Mouse (Mus musculus) adrenal gland, postnatal 4 days (tissue): Measurements from ENCODE around the gene Oas2. TPM values are rescaled to one million over a fixed set of nuclear protein-coding genes. Genes with fewer than 3 reads are reported as not detected.

Experiments used
- DNase-seq, 2 experiments: peaks; one replicate each; pipeline ENCODE4 v3.0.0; 2021 to 2022; ENCODE audit warnings: low spot score in 2 of 2, mixed read lengths in 2 of 2
- total RNA-seq, 2 experiments: library from RNA; stranded (reverse); gene quantifications; 2 replicates each; pipeline ENCODE4 v1.2.3; 2021

Oas2 gene
- total RNA-seq, 2 experiments from 2014 or later, result 0.17 to 0.31 TPM

DNA sequence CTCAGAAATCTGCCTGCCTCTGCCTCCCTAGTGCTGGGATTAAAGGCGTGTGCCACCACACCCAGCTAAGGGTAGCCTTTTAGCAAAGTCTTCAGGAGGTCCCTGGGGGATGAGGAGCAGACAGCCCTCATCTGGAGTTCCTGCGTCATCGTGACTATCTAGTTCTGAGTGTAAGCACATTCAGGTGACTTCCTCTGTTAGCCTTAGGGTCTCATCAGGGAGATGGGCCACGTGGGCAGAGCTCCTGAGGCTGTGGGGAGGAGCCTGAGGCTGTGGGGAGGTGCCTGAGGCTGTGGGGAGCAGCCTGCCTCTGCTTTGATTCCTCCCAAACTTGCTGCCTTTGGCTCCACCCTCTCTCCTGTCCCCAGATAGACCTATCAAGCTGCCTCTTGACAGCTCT is 52.8 kb downstream of the Oas2 start:
- DNase-seq, result no peak

DNA sequence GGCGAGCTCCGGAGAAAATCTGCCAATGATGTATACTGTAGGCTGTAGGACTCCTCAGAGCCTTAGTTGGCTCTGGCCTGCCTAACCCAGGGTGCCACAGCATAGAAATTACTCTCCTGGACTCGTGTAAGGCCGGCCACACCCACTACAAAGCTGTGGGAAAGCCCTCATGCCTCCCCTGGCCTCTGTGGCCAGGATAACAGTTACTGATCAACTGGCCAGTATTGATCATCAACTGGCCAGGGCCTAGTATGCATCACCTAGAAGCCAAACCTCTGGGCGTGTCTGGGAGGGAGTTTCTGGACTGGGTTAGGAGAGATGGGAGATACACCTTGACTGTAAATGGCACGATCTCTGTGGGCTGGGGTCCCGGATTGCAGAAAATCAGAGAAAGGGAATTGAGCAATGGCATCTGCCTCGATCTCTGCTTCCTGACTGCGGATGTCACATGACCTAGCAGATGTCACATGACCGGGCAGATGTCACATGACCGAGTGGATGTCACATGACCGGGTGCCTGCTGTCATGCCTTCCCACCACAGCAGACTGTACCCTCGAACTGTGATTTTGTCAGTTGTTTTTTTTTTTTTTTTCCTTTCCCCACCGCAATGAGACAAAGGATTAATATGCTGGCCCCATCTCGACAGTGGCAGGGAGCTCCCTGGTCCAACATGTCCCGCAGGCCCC is 53.5 kb downstream of the Oas2 start:
- DNase-seq, result no peak

DNA sequence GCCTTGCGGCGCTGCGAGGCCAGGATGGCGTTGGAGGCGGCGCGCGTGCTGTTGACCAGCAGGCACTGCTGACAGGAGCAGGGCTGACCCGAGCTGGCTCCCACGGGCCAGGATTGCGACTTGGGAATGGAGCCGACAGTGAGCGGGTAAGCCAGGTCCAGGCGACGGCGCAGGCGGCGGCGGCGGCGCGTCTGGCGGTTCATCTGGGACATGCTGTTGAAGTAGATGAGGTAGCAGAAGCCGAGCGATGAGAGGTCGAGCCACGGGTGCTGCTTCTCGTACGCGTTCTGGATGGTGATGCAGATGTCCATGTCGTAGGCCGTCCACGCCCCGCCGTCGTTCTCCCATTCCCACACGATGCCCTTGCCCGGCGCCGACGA is 55.0 kb downstream of the Oas2 start:
- DNase-seq, result no peak

DNA sequence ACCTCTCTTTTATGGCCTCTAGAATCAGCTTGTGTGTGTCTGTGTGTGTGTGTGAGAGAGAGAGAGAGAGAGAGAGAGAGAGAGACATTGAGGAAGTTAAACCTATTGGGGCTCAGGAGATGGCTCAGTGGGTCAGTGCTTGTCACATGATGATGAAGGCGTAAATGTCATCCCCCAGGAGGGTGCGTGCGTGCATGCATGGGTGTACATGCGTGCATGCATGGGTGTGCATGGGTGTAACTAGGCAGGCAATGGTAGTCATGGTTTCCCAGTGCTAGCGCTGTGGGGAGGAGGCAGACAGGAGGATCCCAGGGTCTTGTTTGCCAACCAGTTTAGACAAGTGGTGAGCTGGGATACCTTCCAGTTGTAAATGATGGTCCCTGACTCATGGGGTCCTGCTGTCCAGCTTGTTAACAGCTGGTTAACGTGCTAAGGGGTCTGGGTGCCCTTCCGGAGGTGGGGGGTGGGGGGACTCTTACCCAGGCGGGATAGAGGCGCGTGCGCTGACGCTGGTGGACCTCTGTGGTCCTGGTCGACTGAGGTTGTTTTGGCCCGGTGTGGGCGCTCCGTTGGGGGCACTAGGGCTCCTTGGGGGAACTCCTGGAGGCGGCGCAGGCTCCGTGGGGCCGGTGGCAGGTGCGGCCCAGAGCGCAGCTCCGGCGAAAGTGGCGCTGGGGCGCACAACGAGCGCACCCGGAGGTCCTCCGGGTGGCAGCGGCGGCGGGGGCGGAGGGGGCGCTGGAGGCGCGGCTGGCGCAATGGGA is 55.5 kb downstream of the Oas2 start:
- DNase-seq, result no peak

DNA sequence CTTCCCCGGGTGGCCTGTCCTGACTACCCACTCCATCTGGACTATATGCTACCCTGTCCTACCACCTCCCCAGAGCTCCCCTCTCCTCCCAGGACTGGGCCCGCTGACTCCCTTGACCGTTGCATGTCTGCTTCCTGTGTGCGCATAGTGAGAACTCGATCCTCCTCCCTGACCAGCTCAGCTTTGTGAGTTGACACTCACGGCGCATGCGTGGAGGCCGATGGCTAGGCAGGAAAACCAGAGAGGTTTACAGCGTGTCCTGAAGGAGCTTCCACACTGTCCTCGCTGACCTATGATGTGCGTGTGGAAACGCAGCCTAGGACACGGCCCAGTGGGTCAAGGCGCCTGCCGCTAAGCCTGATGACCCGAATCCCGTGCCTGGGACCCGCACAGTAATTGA is 57.6 kb downstream of the Oas2 start:
- DNase-seq, result no peak

DNA sequence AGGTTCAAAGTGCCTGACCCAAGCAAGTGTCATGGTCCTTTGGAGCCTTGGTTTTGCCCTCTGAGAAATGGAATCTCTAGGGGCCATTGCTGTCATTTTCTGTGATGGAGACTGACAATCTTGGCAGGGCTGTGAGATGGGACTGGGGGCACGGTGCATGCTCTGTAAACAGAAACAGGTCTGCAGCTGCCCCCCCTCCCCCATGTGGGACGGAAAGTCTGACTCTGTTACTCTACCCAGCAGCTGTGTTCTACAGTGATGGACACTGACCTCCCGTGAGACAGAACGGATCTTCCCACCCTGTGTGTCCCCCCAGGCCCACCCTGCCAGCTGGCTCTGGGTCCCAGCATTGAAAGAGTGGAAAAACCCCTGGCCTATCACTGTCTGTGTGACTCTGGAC is 59.2 kb downstream of the Oas2 start:
- no peak for DNase-seq

DNA sequence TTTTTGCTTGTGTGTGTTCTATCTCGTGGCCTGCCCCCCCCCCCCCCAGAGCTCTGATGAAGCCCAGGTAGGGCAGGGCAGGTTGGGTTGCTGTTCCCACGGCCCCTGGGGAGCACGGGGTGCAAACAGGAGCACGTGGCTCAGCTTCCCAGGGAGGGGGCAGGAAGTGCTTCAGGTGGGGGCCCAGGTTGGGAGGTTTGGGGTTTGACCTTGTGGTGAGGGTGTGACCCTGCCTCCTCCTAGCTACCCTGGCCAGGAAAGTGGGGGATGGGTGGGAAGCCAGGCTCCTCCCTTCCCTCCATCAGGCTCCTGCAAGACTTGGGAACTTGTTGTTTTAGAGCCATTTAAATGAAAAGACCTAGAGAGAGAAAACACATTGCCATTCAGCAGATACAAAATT is 61.2 kb downstream of the Oas2 start:
- no peak for DNase-seq

DNA sequence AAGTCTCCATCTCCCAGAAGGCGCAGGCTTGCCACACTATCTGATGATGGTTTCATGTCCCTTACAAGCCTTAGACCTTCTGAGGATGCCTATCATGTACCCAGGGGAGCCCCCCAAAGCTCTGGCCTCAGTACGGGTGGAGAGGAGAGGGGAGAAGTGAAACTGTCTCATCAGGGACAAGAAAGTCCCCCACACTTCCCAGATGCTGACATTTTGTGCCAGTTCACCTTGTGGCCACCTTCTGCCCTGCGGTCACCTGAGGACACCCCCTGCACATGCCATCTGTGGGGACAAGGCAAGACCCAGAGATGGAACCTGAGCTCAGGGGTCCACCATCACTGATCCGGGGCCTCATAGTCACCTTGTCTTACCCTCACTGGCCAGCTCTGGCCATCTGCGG is 61.8 kb downstream of the Oas2 start:
- no peak for DNase-seq

DNA sequence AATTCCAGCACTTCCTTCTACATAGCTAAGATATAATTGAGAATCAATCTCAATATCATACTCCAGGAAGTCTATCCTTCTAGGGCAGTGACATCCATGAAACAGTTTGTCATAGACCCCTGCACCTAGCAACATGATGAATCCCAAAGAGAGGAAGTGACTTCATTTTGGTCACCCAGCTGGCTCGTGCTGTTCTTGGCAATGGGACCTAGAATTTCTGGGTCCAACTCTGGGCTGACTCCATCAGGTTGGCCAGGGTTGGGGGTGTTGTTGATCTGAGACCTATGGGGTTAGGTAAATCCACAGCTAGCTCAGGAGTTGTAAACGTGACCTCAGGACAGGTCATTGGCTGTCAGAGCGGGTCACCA is 62.2 kb downstream of the Oas2 start:
- no peak for DNase-seq

DNA sequence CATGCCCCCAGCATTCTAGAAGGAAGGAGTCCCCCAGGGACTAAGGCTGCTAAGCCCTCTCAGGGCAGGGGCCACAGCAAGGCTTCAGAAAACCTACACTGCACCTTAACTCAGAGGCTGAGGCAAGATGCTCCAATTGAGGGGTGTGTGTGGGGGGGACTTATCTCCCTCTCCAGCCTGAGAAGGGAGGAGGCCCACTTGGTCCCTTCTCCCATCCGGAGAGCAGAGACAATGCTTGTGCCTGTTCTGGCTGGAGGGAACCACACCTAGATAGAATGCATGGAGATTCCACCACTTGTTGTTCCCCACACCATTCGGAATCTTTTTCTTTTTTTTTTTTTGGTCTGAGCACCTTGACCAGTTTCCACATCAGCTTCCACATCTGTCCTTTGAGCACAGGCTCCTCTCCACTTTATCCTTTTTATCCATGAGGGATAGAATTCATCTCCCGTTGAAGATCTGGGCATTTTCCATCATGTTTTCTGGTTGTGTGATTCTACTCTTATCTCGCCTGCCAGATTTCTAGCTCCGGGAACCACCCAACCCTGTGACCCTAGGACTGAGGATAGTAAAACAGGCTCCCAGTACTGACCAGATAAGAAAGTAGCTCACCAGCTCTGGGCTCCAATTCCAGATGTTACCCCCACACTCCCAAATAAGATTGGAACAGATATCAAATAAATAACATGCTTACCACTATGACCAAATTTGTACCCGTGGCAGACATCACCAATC is 62.7 kb downstream of the Oas2 start:
- no peak for DNase-seq

DNA sequence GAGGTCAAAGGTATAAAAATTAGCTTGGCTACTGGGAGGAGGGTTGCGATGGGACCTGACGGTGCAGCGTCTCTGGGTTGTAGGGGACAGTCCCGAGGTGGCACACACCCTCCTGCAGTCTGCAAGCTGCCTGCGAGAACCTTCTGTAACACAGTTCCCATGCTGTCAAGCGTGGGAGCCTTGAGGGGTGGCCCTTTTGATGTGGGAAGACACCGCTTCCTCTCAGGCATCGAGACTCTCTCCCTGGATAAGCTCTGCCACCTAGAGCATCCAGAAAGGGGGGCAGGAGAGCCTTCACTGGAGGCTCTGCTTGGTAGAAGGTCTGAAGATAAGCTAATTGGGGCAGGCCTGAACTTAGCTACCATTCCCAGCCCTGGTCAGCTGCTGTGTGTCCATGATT is 64.0 kb downstream of the Oas2 start:
- no peak for DNase-seq

DNA sequence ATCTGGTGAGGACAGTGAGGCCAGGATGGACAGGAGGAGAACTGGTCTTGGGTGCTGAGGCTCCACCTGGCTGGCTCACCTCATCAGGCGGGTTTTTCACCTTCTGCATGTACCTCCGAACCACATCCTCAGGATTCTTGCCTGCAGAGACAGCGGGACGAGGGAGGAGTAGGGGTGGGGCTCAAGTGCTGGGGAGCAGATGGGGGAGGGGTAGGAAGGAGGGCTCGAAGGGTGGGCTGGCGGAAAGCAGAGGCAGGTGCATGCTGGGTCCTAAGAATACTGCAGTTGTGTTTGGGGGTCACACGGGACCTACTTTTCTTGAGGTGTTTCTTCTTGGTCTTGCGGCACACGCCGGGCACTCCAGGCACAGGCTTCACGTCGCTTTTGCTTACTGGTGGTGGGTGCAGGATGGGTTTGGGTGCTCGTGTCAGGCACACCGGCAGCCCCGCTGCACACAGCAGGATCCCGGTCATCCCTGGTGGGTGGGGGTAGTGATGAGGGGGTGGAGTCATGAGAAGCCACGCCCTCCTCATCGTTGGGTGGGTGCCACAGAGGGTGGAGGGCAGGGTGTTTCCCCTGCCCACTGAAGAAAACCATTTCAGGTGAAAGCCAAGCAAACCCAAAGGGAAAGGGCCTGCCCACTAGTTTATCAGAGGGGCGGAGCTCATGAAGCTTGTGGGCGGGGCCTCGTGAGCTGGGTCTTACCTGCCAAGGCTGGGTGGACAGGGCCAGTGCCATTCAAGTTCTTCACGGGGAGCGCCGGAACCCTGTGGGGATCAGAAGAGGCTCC is 66.5 kb downstream of the Oas2 start:
- DNase-seq, result no peak

DNA sequence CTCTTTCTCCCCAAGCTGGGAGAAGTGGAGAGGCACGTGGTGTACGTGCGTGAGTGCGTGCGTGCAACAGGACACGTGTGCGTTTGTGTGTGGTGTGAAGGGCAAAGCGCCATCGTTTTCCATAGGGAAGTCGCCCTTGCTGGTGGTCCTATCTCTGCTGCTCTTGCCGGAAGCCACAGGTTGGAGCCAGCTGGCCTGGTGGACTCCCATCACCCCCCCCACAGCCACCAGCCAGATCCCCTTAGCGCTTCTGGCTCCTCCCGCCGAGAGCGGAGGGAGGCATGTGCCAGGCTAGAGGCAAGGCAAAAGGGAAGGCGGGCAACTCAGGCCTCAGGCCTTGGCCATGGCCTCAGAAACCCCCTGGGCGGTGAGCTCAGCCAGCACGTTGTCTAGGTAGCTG is 68.7 kb downstream of the Oas2 start:
- DNase-seq, result no peak

Other genes with a start within 250 kb of the Oas2 start
- 10 to 100 TPM; 70.5 to 77.5 TPM for gene Plbd2, start 246.2 kb downstream of the Oas2 start, total RNA-seq
- gene Slc8b1, start 238.7 kb downstream of the Oas2 start, total RNA-seq, result 10 to 100 TPM; 29.6 to 31.7 TPM
- gene Tpcn1, start 161.2 kb downstream of the Oas2 start, total RNA-seq, result 10 to 100 TPM; 47.5 to 49.5 TPM
- 1 to 10 TPM; 1.2 to 1.5 TPM for gene Iqcd, start 160.8 kb downstream of the Oas2 start, total RNA-seq
- gene Rita1, start 137.3 kb downstream of the Oas2 start, total RNA-seq, result 10 to 100 TPM; 11.8 to 13.5 TPM
- 10 to 100 TPM; 47.6 to 51.4 TPM for gene Ddx54, start 137.1 kb downstream of the Oas2 start, total RNA-seq
- under 1 TPM; 0.56 to 0.78 TPM for gene Cfap73, start 115.6 kb downstream of the Oas2 start, total RNA-seq
- gene Rasal1, start 101.0 kb downstream of the Oas2 start, total RNA-seq, result 10 to 100 TPM; 10.7 to 15.8 TPM
- gene Dtx1, start 37.9 kb downstream of the Oas2 start, total RNA-seq, result 10 to 100 TPM; 13.7 to 17.2 TPM
- gene Oas3, start 27.8 kb upstream of the Oas2 start, total RNA-seq, result under 1 TPM; 0.11 to 0.25 TPM
- not detected for gene Oas1e, start 45.7 kb upstream of the Oas2 start, total RNA-seq
- gene Oas1c, start 62.7 kb upstream of the Oas2 start, total RNA-seq, result 1 to 10 TPM; 2.3 to 4.1 TPM
- not detected for gene Oas1f, start 97.5 kb upstream of the Oas2 start, total RNA-seq
- gene Oas1h, start 111.6 kb upstream of the Oas2 start, total RNA-seq, result under 1 TPM in 1 of 2 experiments, not detected in 1; 0.20 TPM
- under 1 TPM; 0.23 to 0.42 TPM for gene Oas1g, start 137.8 kb upstream of the Oas2 start, total RNA-seq
- 1 to 10 TPM; 1.1 to 1.2 TPM for gene Oas1a, start 157.7 kb upstream of the Oas2 start, total RNA-seq
- not detected for gene Oas1d, start 164.7 kb upstream of the Oas2 start, total RNA-seq